Mouse (Mus musculus) cerebellum, adult 18-20 months (tissue): ENCODE results near the gene Gadd45a.
"Not testable (repeated sequence)": the region's sequence is repeated elsewhere in the genome, so short reads cannot be mapped to it uniquely, and the experiment has no call there.

ENCODE experiments used
- DNase-seq, 2 experiments: peaks; one replicate each; pipeline ENCODE4 v3.0.0; 2021

The Gadd45a gene

DNA sequence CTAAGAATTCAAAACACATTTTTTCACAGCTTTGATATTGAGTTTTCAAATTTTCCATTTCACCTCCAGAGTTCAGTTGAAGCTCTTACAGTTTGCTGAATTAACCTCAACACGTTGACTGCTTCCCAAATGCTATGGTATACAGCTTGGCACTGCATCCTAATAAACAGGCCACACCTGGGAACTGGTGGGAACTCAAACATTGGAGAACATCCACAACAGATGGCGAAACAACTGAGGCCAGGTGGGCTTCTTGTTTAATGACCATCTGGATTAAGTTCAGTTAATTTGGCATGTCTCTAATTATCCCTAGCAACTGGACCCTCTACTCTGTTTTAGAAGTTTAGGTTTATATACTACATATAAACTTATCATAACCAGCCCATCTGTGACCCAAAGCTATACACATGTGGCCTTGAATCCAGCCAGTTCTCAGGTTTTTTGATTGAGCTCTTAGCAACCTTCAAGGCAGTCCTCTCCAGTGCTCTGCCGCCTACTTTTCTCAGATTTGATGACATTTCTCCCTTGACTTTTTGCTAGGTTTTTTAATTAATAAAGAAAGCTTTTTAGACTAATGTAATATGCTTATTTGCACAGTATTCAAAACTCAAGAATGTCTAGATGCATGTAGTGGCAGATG lies 10.9 kb upstream of the Gadd45a start:
- DNase-seq: no peak

DNA sequence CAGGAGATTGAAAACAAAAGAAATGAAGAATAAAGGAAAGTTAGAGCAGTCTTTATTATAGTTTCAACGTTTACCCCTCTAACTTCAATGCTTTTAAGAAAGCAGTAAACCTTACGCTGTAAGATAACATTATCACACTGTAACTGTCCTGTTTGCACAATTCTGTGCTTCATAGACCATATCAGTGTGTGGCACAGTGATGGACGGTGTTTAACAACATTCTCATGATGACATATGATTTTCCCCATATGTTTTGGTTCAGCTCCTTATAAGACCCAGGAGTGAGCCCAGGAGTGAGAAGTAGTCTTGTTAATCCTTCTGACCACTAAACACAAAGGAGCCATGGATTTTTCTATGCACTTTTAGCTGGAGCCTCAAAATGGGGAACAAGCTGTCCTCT lies 9.7 kb upstream of the Gadd45a start:
- DNase-seq: no peak

DNA sequence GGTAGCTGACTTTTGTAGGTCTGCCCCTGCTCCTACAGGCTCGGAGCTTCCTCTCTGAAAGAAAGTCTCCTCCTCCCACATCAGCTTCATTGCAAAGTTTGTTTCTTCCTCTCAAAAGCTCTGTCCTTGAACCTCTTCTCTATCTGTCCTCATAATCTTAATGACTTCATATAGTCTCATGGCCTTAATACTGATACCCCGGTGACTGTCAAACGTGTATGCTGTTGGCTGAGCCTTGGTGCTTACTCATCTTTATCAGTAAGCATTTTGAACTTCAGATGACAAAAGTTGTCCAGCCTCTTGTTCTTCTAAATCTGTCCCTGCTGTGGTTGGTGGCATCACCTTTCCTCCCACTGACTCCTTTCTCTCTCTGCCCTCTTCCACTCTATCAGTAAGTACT lies 8.2 kb upstream of the Gadd45a start:
- DNase-seq: no peak

DNA sequence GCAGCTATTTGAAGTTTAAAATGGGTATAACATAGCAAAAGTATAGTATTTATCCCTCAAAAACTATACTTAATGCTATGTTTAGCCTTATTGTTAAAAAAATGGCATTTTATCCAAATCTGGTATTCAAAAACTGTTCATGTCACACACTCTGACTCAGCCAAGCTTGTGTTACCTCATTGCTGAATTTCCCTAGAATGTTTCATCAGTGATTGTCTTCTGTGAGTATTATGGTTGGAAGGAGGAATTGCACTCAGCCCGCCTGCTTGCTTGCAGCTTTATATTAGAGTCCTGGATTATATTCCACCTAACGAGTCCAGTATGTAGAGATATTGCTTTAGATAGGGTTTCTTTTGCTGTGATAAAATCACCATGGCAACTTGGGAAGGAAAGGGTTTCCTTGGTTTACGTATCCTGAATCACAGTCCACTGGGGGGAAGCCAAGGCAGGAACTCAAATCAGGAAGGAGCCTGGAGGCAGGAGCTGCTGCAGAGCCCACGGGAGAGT lies 3.7 kb upstream of the Gadd45a start:
- no peak for DNase-seq

DNA sequence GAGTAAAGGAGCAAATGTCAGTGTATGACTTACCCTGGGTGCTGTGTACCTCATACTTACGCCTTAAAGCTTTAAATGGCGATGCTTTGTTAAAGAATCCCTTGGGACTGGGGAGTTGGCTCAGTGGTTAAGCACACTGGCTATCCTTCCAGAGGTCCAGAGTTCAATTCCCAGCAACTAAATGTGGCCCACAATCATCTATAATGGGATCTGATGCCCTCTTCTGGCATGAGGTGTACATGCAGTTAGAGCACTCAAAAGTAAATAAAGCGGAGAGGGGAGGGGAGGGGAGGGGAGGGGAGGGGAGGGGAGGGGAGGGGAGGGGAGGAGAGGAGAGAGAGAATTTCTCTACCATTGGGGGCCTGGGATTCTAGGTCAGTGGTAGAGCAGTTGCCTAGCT lies 1.7 kb upstream of the Gadd45a start:
- DNase-seq: no peak

DNA sequence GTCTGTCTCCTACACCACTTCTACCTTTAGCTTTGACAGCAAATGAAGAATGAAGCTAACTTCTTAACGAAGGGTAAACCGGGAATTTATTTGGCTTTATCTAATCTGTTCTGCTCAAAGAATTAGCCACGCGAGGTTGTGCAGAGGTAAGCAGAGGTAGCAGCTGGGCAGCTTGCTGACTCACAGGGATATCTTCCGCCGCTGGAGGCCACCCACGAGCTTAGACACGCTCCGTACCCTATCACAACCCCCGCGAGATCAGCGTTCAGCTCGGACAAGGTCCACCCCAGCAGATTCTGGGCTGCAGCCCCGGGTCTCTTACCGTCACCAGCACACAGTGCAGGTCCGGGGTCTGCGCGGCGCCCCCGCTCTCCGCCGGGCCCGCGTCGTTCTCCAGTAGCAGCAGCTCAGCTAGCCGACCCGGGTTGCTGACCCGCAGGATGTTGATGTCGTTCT lies 873 bp downstream of the Gadd45a start:
- peak; percentile 78 to 82 for DNase-seq

DNA sequence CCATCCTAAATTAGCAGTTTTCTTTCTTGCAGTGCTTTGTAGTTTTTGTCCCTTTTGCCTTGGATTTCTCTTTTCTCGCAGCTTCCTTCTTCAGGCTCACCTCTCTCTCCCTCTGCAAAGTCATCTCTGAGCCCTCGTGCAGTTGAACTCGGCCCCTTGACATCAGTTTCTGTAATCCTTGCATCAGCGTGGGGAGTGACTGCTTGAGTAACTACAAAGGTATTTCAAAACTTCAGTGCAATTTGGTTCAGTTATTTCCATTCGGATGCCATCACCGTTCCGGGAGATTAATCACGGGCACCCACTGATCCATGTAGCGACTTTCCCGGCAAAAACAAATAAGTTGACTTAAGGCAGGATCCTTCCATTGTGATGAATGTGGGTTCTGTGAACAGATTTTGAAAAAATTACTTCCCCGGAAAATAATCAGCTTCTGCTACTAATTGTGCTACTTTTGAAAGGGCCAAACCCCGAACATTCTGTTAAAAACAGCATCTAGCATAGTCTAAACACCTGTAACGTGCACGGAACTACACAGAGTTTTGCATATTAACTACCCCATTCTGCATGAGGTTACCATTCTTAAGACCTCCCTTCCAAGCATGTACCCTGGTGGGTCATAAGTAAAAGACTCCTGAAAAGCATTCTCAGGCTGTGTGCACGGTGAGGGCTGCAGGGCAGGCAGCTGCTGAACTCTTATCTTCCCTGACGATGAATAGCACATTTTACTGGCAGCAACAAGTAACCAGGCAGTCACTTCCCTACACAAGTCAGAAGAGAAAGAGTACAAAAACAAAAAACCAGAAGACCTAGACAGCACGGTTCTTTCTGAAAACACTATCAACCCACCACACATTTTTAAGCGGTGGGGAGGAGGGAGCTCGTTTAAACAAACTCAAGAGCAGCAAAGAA lies 1.6 kb downstream of the Gadd45a start:
- DNase-seq: peak in 1 of 2 experiments; percentile 17

DNA sequence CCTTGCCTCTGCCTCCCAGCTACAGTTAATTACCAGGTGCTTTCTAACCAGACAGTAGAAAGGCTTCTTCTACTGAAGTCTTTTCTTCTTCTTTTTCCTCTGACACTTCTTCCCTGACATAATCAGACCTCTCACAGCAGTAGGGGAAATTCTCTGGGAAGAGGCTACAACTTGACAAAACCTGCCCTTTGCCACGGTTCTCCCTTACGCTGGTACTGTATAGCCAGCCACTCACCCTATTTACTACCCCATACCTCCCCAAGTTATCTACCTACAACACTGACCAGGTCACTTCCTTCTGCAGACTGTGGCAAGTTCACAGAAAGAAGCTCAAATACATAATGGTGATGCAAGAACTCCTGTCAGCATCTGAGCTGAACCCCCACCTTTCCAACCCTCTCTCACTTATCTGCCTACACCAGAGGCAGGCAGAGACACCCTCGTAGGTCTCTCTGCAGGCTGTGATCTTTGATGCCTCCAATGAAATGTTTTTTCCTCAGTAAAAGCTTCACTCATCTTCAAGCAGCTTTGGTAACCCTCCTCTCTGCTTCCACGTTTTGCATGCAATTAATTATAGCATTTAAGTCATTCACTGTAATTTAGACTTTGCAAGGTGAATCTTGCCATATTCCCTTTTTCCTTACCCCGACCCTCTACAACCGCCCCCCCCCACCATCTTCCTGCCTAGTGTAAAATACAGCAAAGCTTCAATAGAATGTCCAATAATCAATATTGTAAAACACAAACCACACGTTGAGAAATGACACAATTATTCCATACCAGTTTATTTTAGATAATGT lies 2.7 kb downstream of the Gadd45a start:
- DNase-seq: no peak

DNA sequence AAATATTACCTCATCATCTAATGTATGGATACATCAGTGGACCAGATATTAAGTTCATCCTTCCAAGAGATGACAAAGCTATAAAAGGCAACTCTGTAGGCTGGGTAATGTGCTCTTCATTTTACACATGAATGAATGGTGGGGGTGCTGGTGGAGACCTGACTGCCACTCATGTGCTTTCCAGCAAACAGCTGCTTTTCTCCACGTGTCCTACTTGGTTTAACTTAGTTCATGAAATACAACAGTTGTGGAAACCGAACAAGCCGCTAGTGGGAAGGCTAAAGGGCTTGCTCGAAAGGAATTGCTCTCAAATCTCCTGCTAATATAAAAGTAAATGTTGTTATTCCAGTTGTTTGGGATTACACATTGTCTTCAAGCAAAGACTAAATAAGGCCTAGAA lies 3.7 kb downstream of the Gadd45a start:
- no peak for DNase-seq

DNA sequence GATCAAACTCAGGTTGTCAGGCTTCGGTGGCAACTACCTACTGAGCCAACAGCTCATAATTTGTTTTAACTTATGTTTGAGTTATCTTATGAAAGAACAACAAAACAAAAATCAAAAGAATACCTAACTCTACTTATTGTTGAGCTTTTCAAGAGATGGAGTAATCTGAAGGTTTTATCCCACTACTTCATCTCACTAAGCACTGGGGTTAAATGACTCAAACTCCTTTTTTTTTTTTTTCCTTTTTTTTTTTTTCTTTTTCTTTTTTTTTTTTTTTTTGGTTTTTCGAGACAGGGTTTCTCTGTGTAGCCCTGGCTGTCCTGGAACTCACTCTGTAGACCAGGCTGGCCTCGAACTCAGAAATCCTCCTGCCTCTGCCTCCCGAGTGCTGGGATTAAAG lies 4.3 kb downstream of the Gadd45a start:
- not testable (repeated sequence) for DNase-seq

DNA sequence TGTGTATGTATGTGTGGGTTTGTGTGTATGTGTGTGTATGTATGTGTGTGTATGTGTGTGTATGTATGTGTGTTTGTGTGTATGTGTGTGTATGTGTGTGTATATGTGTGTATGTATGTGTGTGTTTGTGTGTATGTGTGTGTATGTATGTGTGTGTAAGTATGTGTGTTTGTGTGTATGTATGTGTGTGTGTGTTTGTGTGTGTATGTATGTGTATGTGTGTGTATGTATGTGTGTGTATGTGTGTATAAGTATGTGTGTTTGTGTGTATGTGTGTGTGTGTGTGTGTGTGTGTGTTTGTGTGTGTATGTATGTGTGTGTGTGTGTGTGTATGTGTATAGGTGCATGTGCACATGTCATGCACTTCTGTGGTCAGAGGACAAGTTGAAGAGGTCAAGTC lies 4.7 kb downstream of the Gadd45a start:
- not testable (repeated sequence) for DNase-seq

DNA sequence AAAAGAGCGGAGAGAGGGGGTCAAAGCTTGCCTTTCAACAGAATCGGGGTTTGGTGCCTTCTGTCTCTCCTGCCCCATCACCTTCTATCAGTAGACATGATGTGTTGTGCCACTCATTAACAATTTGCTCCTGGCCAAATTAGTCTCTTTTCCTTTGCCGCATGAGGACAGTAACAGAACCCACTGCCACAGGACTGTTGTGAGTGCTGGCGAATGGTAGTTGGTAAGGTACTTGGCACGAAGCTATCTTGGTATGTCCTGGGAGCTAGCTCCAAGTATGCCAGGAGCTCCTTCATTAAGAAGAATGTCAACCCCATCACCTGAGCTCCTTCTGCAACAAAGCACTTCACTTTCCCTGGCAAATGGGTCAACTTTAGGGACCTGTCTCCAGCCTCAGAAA lies 6.4 kb downstream of the Gadd45a start:
- DNase-seq: no peak

DNA sequence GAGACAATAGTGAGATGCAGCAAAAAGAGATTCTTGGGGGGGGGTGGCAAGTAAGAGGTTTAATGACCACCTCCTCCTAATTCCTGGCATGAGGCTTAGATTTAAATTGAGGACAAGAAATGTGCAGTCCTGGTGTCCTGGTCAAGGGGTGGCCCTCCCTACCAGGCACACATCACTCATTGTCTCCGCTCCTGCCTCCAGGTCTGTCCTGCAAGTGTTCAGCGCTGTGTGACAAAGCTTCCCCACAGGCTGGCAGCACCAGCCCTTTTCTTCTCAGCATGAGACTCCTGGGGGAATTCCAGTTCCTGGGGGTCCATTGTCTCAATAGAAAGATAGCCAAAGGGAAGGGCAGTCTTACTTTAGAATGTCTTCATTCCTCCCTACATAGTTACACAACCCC lies 6.8 kb downstream of the Gadd45a start:
- DNase-seq: no peak

DNA sequence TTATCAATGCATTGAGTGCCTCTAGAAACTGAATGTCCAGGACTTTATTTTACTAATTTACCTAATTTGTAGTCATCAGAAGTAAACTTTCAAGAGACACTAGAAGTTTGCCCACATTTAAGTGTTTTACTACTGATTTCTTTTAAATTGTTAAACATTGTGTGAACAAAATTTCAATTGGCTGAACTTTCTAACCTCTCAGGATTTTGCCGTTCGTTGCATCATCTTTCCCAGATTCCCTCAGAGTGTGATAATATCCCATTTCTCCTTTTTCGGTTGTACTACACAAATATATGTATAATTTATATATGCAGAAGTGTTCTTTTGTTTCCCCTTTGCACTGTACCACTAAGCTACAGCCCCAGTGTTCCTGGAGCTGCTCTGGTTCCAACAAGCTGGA lies 7.3 kb downstream of the Gadd45a start:
- DNase-seq: no peak

DNA sequence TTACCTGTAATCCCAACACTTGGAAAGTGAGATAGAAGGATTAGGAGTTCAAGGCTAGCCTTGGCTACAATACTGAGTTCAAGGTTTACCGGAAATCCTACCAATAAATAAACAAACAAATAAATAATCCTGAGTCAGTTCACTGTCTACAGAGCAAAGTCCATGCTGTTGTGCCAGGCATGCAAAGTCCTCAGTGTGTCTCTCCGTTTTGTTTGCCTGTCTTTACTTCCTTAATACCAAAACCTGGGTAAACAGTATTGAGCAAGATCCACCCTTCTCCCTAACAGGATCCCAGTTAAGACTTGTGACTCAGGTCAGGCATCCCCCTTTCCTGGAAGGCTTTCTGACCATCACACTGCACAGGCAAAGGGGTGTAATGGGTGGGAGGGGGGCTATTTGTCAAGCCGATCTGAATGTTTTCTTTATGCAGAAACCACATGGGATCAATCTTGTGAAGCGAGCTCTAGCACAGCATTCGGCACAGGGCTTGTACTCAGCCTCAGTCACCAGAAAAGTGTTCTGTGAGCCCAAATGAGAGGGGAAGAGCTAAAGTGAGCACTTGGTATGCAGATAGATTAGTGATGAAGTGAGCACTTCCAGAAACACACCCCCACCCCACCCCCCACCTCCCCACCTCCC lies 7.8 kb downstream of the Gadd45a start:
- DNase-seq: no peak

DNA sequence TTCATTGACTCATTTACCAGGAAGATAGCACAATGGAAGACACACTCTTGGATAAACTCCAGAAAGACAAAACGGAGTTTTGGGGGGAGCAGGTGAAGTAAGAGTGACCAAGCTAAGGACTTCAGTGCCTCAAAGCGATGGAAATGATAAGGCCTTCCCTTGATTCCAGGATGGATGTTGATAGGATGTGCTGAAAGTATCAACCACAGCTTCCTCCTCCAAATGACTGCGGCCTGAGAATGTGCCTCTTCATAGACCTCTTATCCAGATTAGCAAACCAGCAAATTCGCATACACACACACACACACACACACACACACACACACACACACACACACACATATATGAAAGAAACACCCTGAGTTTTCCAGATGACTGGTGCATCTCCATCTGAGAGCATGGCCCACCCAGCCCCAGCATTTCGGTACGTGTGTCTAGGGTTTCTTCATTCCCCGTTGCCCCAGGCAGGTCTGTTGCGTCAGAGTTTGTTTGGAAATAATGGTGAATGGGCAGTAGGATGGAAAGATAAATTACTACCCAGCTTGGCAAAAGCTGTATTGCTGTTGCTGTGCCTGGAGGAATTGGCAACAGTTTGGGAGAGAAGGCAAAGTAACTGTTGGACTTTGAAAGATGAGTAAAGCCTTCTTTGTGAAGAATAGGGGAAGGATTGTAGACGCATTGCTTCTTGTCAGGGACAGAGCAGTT lies 9.7 kb downstream of the Gadd45a start:
- no peak for DNase-seq

DNA sequence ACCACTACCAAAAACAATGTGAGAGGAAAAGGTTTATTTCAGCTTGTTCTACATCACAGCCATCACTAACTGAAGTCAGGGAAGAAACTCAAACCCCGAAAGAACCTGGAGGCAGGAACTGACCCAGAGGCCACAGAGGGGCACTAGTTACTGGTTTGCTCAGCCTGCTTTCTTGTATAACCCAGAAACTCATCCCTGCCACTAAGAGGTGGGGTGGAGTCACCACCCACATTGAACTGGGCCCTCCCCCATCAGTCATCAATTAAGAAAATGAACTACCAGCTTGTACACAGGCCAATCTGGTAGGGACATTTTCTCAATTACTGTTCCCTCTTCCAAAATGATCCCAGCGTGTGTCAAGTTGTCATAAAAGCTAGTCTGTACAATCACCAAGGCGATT lies 10.6 kb downstream of the Gadd45a start:
- DNase-seq: no peak

DNA sequence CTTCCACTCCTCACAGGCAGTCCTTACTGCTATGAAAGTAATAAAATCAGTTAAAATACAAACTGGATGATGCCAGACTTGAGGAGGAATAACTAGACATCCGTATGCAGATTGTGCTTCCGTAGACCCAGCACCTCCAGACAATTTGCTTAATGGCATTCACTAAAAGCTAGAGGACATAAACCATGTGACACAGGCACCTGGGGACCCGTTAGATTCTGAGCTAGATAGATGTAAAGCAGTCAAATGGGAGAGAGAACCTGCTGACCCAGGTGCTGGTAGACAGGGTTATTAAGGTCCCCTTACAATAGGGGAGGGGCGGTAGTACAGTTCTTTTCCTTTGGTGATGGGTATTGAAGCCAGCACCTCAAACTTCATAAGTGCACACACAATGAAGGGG lies 13.5 kb downstream of the Gadd45a start:
- DNase-seq: no peak

DNA sequence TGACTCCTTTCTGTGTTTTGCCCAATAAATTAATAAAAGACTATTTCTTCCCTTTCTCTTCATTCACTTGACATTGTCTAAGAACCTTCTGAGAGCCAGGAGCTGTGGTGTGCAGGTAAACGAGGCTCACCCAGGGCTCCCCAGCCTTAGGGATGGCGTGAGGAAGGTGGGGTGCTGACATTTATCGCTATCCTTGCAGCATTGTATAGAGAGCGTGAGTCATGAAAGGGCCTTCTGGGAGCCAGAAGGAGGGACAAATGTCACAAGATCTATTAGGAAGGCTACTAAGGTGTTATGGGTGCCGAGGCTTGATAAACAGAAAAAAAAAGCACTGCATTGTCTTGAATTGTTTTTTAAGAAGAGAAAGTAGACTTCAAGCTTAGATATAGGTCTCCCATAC lies 15.9 kb downstream of the Gadd45a start:
- DNase-seq: no peak

DNA sequence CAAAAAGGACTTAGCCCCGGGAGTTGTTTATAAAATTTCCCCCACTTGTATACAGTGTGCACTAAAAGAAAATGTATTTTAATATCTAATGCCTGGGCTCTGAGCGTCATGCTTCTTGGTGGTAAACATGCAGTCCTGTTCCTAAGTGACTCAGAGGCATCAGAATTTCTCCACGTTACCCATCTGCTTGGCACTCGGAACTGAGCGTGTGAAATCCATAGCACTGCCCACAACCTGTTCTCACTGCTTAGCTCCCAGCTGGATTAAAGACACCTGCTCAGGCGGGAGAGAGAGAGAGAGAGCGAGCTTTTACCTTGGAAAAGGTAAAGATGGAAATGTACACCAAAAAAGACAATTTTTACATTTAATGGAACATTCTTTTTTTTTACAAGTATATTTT lies 18.3 kb downstream of the Gadd45a start:
- DNase-seq: not testable (repeated sequence)

DNA sequence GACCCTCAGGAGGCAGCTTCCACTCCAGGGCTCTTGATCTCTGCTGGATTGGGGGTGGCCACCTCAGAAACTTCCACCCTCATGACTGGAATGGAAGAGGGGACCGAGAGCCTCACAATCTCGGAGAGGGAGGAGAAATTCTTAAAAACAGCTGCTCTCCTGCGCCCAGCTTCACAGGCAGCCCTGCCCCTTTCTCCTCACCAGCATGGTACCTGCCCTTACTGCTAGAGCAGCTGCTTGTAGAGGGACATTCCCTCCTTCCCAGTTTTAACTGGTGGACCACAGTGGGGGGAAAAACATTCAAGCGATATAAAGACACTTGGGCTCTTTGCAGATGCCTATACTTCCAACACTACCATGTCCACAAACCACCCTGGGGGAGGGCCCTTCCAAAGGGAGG lies 18.9 kb downstream of the Gadd45a start:
- DNase-seq: no peak

DNA sequence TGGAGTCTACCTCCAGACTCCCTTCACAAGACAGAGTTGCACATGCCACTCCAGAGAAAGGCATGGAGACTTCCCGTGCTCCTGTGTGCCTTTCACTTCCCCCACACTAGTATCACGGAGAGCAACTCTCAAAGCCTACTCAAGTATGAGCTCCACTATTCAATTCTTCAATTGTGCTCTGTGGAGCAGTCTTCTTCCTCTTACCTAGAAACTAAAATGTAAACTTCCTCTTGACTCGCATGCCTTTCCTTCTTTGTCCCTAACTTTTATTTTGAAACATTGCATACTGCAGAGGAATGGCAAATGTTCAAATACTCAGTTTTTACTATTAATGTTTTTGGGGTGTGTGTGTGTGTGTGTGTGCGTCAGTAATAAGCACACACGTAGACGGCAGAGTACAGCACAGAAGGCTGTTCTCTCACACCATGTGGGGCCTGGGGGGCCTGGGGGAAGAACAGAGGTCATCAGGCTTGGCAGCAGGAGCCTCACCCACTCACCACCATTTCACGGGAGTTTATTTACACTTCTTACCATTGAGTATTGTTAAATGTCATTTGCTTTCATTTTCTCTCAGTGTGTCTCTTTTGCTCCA lies 20.6 kb downstream of the Gadd45a start:
- DNase-seq: no peak
